Mouse (Mus musculus): ENCODE measurements at regions not wholly inside any gene's neighbourhood (a gene's known extent, or its start where the extent isn't known, plus 50 kb on each side); places are given as distances from the start of the nearest gene placed in this dataset.

DNA sequence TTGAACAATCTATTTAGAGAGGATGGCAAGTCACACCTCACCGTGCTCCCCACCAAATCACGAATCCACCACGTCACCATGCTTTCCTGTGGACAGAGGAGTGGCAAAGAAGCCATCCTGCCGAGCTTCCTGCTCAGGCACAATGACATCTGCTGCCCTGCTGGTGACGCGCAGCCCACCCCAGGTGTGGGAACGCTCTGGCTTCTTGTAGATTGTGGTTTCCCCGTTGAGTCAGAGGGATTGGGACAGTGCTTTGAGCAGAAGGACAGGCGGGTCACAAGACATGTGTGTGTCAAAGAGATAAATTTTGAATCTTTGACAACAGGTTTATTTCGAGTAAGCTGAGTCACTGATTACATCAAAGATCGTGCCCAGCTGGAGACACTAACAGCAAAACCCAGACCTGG lies 169.2 kb downstream of the Bcl2l11 start:
- TF ChIP-seq POLR2A (IDR thresholded peaks at IDR 0.05; ENCODE audit: low read depth, low read length) (no peak), CTCF (IDR thresholded peaks at IDR 0.05; ENCODE audit: extremely low read depth, insufficient read length, insufficient replicate concordance, low read depth, low read length) (no peak)

Data from small intestine, adult 2 months (tissue).